Mouse (Mus musculus): ENCODE measurements around the gene Mageb2. TPM values are rescaled to one million over a fixed set of nuclear protein-coding genes. Genes with fewer than 3 reads are reported as not detected.
"Not testable (repeated sequence)": the region's sequence is repeated elsewhere in the genome, so short reads cannot be mapped to it uniquely, and the experiment has no call there.

Mageb2 gene
- polyA plus RNA-seq (2011; ENCODE audit: insufficient read depth, insufficient read length, low read depth, missing spikeins), result not detected in 2 replicates

GRCm38 (mm10) chrX:91331390-91331789, at the start of gene Mageb2:
Gene Mageb2 (plus strand): TSS chrX:91331690.
- not testable (repeated sequence) for H3K9me3 ChIP-seq (replicated peaks; ENCODE audit: control insufficient read depth, insufficient read depth, low read length, poor library complexity, severe bottlenecking); H3K4me3 ChIP-seq (ENCODE audit: low read depth, low read length); H3K9ac ChIP-seq (ENCODE audit: low read depth, poor library complexity, severe bottlenecking); H3K27me3 ChIP-seq (ENCODE audit: control insufficient read depth, insufficient read depth, low read length, poor library complexity, severe bottlenecking); H3K36me3 ChIP-seq (ENCODE audit: control insufficient read depth, insufficient read depth, low read length, poor library complexity, severe bottlenecking); H3K4me1 ChIP-seq (ENCODE audit: control insufficient read depth, insufficient read depth, low read length); H3K27ac ChIP-seq (ENCODE audit: insufficient read depth, low read length)

GRCm38 (mm10) chrX:91313256-91313655, 18.2 kb upstream of the Mageb2 start:
- not testable (repeated sequence) for H3K36me3 ChIP-seq (ENCODE audit: control insufficient read depth, insufficient read depth, low read length, poor library complexity, severe bottlenecking); H3K27me3 ChIP-seq (ENCODE audit: control insufficient read depth, insufficient read depth, low read length, poor library complexity, severe bottlenecking); H3K9ac ChIP-seq (ENCODE audit: low read depth, poor library complexity, severe bottlenecking); H3K4me1 ChIP-seq (ENCODE audit: control insufficient read depth, insufficient read depth, low read length); H3K4me3 ChIP-seq (ENCODE audit: low read depth, low read length); H3K9me3 ChIP-seq (replicated peaks; ENCODE audit: control insufficient read depth, insufficient read depth, low read length, poor library complexity, severe bottlenecking); H3K27ac ChIP-seq (ENCODE audit: insufficient read depth, low read length)

Other genes starting within 250 kb of the Mageb2 start
- gene Gm5072, start 60.8 kb downstream of the Mageb2 start, polyA plus RNA-seq (2011; ENCODE audit: insufficient read depth, insufficient read length, low read depth, missing spikeins), result not detected in 2 replicates
- not detected in 2 replicates for gene Gm8914, start 148.4 kb downstream of the Mageb2 start, polyA plus RNA-seq (2011; ENCODE audit: insufficient read depth, insufficient read length, low read depth, missing spikeins)
- not detected in 2 replicates for gene 1700084M14Rik, start 244.2 kb downstream of the Mageb2 start, polyA plus RNA-seq (2011; ENCODE audit: insufficient read depth, insufficient read length, low read depth, missing spikeins)